Mouse (Mus musculus) kidney, embryonic 15.5 days (tissue): ENCODE measurements around the gene Kcnj10. TPM values are rescaled to one million over a fixed set of nuclear protein-coding genes. Genes with fewer than 3 reads are reported as not detected.

Source experiments
- ATAC-seq: fragments of 200-750 bp; cut with Nextera tagmentation; replicated peaks from 2 replicates; pipeline ENCODE4 v1.8.0; 2017; ENCODE audit warnings: moderate TSS enrichment; ENCODE audit not compliant: low FRiP score
- H3K27ac ChIP-seq: fragments of 300-500 bp; sonication (generic); 2 replicates; pipeline ENCODE4 v1.5.1; 2015; ENCODE audit warnings: mild to moderate bottlenecking, inconsistent platforms
- H3K27me3 ChIP-seq: fragments of 300-500 bp; sonication (generic); 2 replicates; pipeline ENCODE4 v1.6.1; 2015; ENCODE audit warnings: inconsistent platforms
- H3K36me3 ChIP-seq: fragments of 300-500 bp; sonication (generic); 2 replicates; pipeline ENCODE4 v1.6.1; 2015; ENCODE audit warnings: inconsistent platforms
- H3K4me1 ChIP-seq: fragments of 300-500 bp; sonication (generic); 2 replicates; pipeline ENCODE4 v1.6.1; 2015; ENCODE audit warnings: inconsistent platforms
- H3K4me2 ChIP-seq: fragments of 300-500 bp; sonication (generic); 2 replicates; pipeline ENCODE4 v1.6.1; 2015; ENCODE audit warnings: moderate library complexity, mild to moderate bottlenecking, inconsistent platforms
- H3K4me3 ChIP-seq: fragments of 300-500 bp; sonication (generic); replicated peaks from 2 replicates; pipeline ENCODE4 v1.5.1; 2015; ENCODE audit warnings: mild to moderate bottlenecking, inconsistent platforms
- H3K9ac ChIP-seq: fragments of 300-500 bp; sonication (generic); 2 replicates; pipeline ENCODE4 v1.6.1; 2015; ENCODE audit warnings: mild to moderate bottlenecking, inconsistent platforms
- H3K9me3 ChIP-seq: fragments of 300-500 bp; sonication (generic); replicated peaks from 2 replicates; pipeline ENCODE4 v1.6.1; 2016; ENCODE audit warnings: inconsistent platforms
- WGBS: fragments of 180-500 bp; shearing (Covaris S2); methylation state at CpG from one replicate; pipeline ENCODE4 v1.1.7; 2015; ENCODE audit warnings: mixed read lengths; 5-methylcytosine and 5-hydroxymethylcytosine counted together
- polyA plus RNA-seq: library from polyadenylated mRNA; unstranded; fragments of >200 nt; fragmentation: Nextera tagmentation; extraction: Ambion mirVana; gene quantifications from 2 replicates; pipeline ENCODE4 v1.2.1, GENCODE M21; 2015

Gene Kcnj10
- polyA plus RNA-seq, 1 experiment from 2014 or later = 0.83 TPM

GRCm38 (mm10) chr1:172418173-172418572, 77.2 kb downstream of the Kcnj10 start:
- ATAC-seq = peak; percentile 40; the same call in 1 of the 2 replicates

GRCm38 (mm10) chr1:172418642-172419041, 77.6 kb downstream of the Kcnj10 start:
- Histone ChIP-seq H3K4me1 (peaks cover 13% of the 10 kb centered on the region), H3K4me2 (no peak overlapping the region), H3K4me3 (no peak overlapping the region), H3K9ac (no peak overlapping the region), H3K27me3 (no peaks in the 10 kb centered on the region), H3K27ac (no peak overlapping the region), H3K9me3 (no peaks in the 10 kb centered on the region), H3K36me3 (no peaks in the 10 kb centered on the region)
- ATAC-seq = no peak
- WGBS = 70% methylated on average over 3 of the region's 3 CpGs

More at GRCm38 (mm10) chr1:172418173-172418572, 77.2 kb downstream of the Kcnj10 start:
- WGBS = 15% methylated on average over 6 of the region's 6 CpGs
- Histone ChIP-seq H3K36me3 (no peaks in the 10 kb centered on the region), H3K9ac (no peak overlapping the region), H3K27ac (no peak overlapping the region), H3K9me3 (no peaks in the 10 kb centered on the region), H3K4me3 (no peak overlapping the region), H3K4me1 (peaks cover 13% of the 10 kb centered on the region), H3K27me3 (no peaks in the 10 kb centered on the region), H3K4me2 (no peak overlapping the region)

- Histone ChIP-seq H3K36me3 (no peaks in the 10 kb centered on the region), H3K4me2 (no peak overlapping the region), H3K9me3 (no peaks in the 10 kb centered on the region), H3K4me3 (no peak overlapping the region), H3K4me1 (peaks cover 13% of the 10 kb centered on the region), H3K27ac (no peak overlapping the region), H3K9ac (no peak overlapping the region), H3K27me3 (no peaks in the 10 kb centered on the region)
- ATAC-seq = no peak
- 90% methylated on average over 6 of the region's 6 CpGs for WGBS
Measured at GRCm38 (mm10) chr1:172420181-172420580, 79.2 kb downstream of the Kcnj10 start.

- Histone ChIP-seq H3K27me3 (no peaks in the 10 kb centered on the region), H3K4me2 (no peak overlapping the region), H3K9ac (no peak overlapping the region), H3K4me3 (no peak overlapping the region), H3K9me3 (no peaks in the 10 kb centered on the region), H3K27ac (no peak overlapping the region), H3K4me1 (peaks cover 8% of the 10 kb centered on the region), H3K36me3 (no peaks in the 10 kb centered on the region)
- 25% methylated on average over 1 of the region's 1 CpGs for WGBS
- ATAC-seq = no peak
Measured at GRCm38 (mm10) chr1:172423393-172423792, 82.4 kb downstream of the Kcnj10 start.

Other genes starting within 250 kb of the Kcnj10 start
- gene Pex19, start 214.5 kb upstream of the Kcnj10 start, polyA plus RNA-seq = 149 and 154 TPM in 2 replicates
- 125 and 132 TPM in 2 replicates for gene Dcaf8, start 193.1 kb upstream of the Kcnj10 start, polyA plus RNA-seq
- gene Pea15a, start 134.4 kb upstream of the Kcnj10 start, polyA plus RNA-seq = 107 and 124 TPM in 2 replicates
- gene Casq1, start 121.3 kb upstream of the Kcnj10 start, polyA plus RNA-seq = 6.2 and 8.9 TPM in 2 replicates
- 0.05 TPM in 1 of 2 replicates, not detected in the other for gene Atp1a4, start 82.8 kb upstream of the Kcnj10 start, polyA plus RNA-seq
- gene Igsf8, start 79.6 kb upstream of the Kcnj10 start, polyA plus RNA-seq = 48.9 and 54.4 TPM in 2 replicates
- gene Atp1a2, start 43.1 kb upstream of the Kcnj10 start, polyA plus RNA-seq = 2.2 and 2.9 TPM in 2 replicates
- not detected in 2 replicates for gene Kcnj9, start 11.9 kb upstream of the Kcnj10 start, polyA plus RNA-seq
- 7.6 and 7.9 TPM in 2 replicates for gene Pigm, start 35.3 kb downstream of the Kcnj10 start, polyA plus RNA-seq
- 0.73 and 1.1 TPM in 2 replicates for gene Slamf9, start 134.1 kb downstream of the Kcnj10 start, polyA plus RNA-seq
- gene Igsf9, start 140.6 kb downstream of the Kcnj10 start, polyA plus RNA-seq = 45.0 and 46.0 TPM in 2 replicates
- gene Tagln2, start 158.8 kb downstream of the Kcnj10 start, polyA plus RNA-seq = 246 and 251 TPM in 2 replicates
- gene Cfap45, start 179.6 kb downstream of the Kcnj10 start, polyA plus RNA-seq = 1.4 and 2.2 TPM in 2 replicates
- gene Vsig8, start 214.7 kb downstream of the Kcnj10 start, polyA plus RNA-seq = 0.57 and 0.59 TPM in 2 replicates
- gene Slamf8, start 249.4 kb downstream of the Kcnj10 start, polyA plus RNA-seq = 0.10 and 0.17 TPM in 2 replicates